Mouse (Mus musculus) cerebellum, postnatal 14 days (tissue): ENCODE results near the gene Vmn1r226.

Source experiments
- DNase-seq, 2 experiments: peaks; one replicate each; pipeline ENCODE4 v3.0.0; 2021; ENCODE audit warnings: mixed read lengths in 2 of 2

Gene Vmn1r226

DNA sequence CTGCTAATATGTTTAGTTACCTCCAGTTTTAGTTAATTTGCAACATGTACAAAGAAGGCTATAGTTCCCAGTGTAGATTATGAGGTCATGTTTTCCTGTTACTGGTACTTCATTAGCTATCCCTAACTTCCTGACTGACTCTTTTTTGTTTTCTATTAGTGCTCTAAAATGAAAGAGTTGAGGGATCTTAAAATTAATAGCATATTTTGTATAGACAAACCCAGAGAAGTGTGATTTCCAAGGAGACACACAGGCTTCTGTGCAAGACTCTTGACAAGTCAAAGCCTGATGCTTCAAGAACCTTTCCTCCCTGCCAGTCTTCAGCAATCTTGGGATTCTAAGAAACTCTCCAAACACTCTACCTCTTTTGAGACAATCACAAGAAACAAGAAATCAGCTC is at the start of gene Vmn1r226:
Vmn1r226 (plus strand) TSS at position 301 of the 400 bp plus-strand sequence.
- DNase-seq = no peak

- DNase-seq = no peak
Measured at GRCm38 (mm10) chr17:20729543-20729942, 46.9 kb downstream of the Vmn1r226 start, which contains the start of gene Vmn1r227. Gene Vmn1r227 (plus strand): TSS chr17:20729843.
